8 mouse cellular contexts compared by ENCODE assay signal in genomic region chr6:120038366-120039255, GRCm38 (mm10). TPM values are rescaled to one million over a fixed set of nuclear protein-coding genes. Genes with fewer than 3 reads are reported as not detected.
DNase-seq lines count a peak whose midpoint lies in the region; ATAC-seq and TF ChIP-seq lines count a peak whose summit lies in the region.

Gene Wnk1 (minus strand): TSS chr6:120038672.

- H3K9me3 ChIP-seq in E14TG2a.4 (ENCODE audit: low read length): no peaks in the 10 kb centered on the region
- no peaks in the 10 kb centered on the region for H3K9me3 ChIP-seq in forebrain, embryonic 12.5 days
- no peaks in the 10 kb centered on the region for H3K9me3 ChIP-seq in heart, postnatal 0 days (replicated peaks; ENCODE audit: control insufficient read depth, low read length)
- no peaks in the 10 kb centered on the region for H3K9me3 ChIP-seq in liver, embryonic 16.5 days (replicated peaks; ENCODE audit: control insufficient read depth, low read length)
- H3K9me3 ChIP-seq in neural tube, embryonic 13.5 days: no peaks in the 10 kb centered on the region

- peaks cover 43% of the 10 kb centered on the region for H3K4me1 ChIP-seq in E14TG2a.4 (replicated peaks; ENCODE audit: low read depth, low read length)
- peaks cover 22% of the 10 kb centered on the region for H3K4me1 ChIP-seq in forebrain, embryonic 12.5 days
- no peaks in the 10 kb centered on the region for H3K4me1 ChIP-seq in heart, postnatal 0 days (ENCODE audit: control insufficient read depth, insufficient read depth)
- H3K4me1 ChIP-seq in liver, embryonic 16.5 days (ENCODE audit: control insufficient read depth, low read depth, low read length): peaks cover 3% of the 10 kb centered on the region; the same call in 1 of the 2 replicates
- peaks cover 29% of the 10 kb centered on the region for H3K4me1 ChIP-seq in neural tube, embryonic 13.5 days (replicated peaks)
- H3K4me1 ChIP-seq in testis, adult 2 months (ENCODE audit: control insufficient read depth, insufficient read depth, low read length): peaks cover 6% of the 10 kb centered on the region

- H3K4me3 ChIP-seq in E14TG2a.4 (replicated peaks; ENCODE audit: low read length): peak within 1 kb of the TSS; percentile 90
- H3K4me3 ChIP-seq in forebrain, embryonic 12.5 days (replicated peaks): peak within 1 kb of the TSS; percentile 94
- H3K4me3 ChIP-seq in heart, postnatal 0 days (ENCODE audit: low read depth, low read length): peak within 1 kb of the TSS; percentile 78
- peak within 1 kb of the TSS; percentile 99 for H3K4me3 ChIP-seq in liver, embryonic 16.5 days (ENCODE audit: low read depth, low read length)
- H3K4me3 ChIP-seq in neural tube, embryonic 13.5 days: peak within 1 kb of the TSS; percentile 95
- peak within 1 kb of the TSS; percentile 93 for H3K4me3 ChIP-seq in testis, adult 2 months (ENCODE audit: control insufficient read depth, low read depth, low read length)

- peak; percentile 96 for DNase-seq in c-Kit-positive CD71-positive TER-119-positive erythroid progenitor cells, embryonic 14.5 days (ENCODE audit: low spot score)
- DNase-seq in heart, postnatal 0 days (ENCODE audit: low spot score): peak; percentile 99
- DNase-seq in kidney, postnatal 4 days: peak; percentile 96 to 98

- H3K27me3 ChIP-seq in E14TG2a.4 (ENCODE audit: insufficient read depth, low read length): no peaks in the 10 kb centered on the region
- H3K27me3 ChIP-seq in forebrain, embryonic 12.5 days: no peaks in the 10 kb centered on the region
- no peaks in the 10 kb centered on the region for H3K27me3 ChIP-seq in heart, postnatal 0 days (ENCODE audit: control insufficient read depth, insufficient read depth, low read length)
- H3K27me3 ChIP-seq in liver, embryonic 16.5 days (ENCODE audit: control insufficient read depth, insufficient read depth, low read depth, low read length): no peaks in the 10 kb centered on the region
- no peaks in the 10 kb centered on the region for H3K27me3 ChIP-seq in neural tube, embryonic 13.5 days
- H3K27me3 ChIP-seq in testis, adult 2 months (ENCODE audit: control insufficient read depth, insufficient read depth, low read length): no peaks in the 10 kb centered on the region

- no peak for TF ChIP-seq CTCF in E14TG2a.4 (conservative IDR thresholded peaks at IDR 0.05; ENCODE audit: low read length)
- TF ChIP-seq CTCF in heart, postnatal 0 days (IDR thresholded peaks at IDR 0.05; ENCODE audit: low read depth): no peak
- TF ChIP-seq CTCF in testis, adult 2 months (IDR thresholded peaks at IDR 0.05; ENCODE audit: control insufficient read depth, insufficient read depth, insufficient replicate concordance, low read depth, low read length): no peak

- peak; percentile 58; the same call in 1 of the 2 replicates for TF ChIP-seq EP300 in heart, postnatal 0 days (IDR thresholded peaks at IDR 0.05; ENCODE audit: low read depth)

- H3K4me2 ChIP-seq in forebrain, embryonic 12.5 days: peak within 1 kb of the TSS; percentile 89
- H3K4me2 ChIP-seq in heart, postnatal 0 days (ENCODE audit: low read depth, low read length): peak within 1 kb of the TSS; percentile 96
- H3K4me2 ChIP-seq in liver, embryonic 16.5 days (ENCODE audit: low read depth, low read length): peak within 1 kb of the TSS; percentile 89
- peak within 1 kb of the TSS; percentile 91 for H3K4me2 ChIP-seq in neural tube, embryonic 13.5 days

- whole genome bisulfite sequencing in forebrain, embryonic 12.5 days: under 1% methylated on average over 50 of the region's 59 CpGs
- WGBS in heart, postnatal 0 days: under 1% methylated on average over 58 of the region's 59 CpGs
- WGBS in liver, embryonic 16.5 days (ENCODE audit: insufficient replicate concordance): under 1% methylated on average over 57 of the region's 59 CpGs
- WGBS in neural tube, embryonic 13.5 days: 0% methylated on average over 58 of the region's 59 CpGs

- TF ChIP-seq POLR2A in testis, adult 2 months (IDR thresholded peaks at IDR 0.05; ENCODE audit: control insufficient read depth, low read depth, low read length): peak; percentile 89

- ATAC-seq in forebrain, embryonic 12.5 days (ENCODE audit: low FRiP score): peak; percentile 95
- ATAC-seq in heart, postnatal 0 days (ENCODE audit: insufficient read depth, low read depth): peak; percentile 93
- peak; percentile 85 for ATAC-seq in liver, embryonic 16.5 days (ENCODE audit: low read depth)
- peak; percentile 95 for ATAC-seq in neural tube, embryonic 13.5 days (ENCODE audit: low read depth)

- peaks cover 30% of the 10 kb centered on the region for H3K36me3 ChIP-seq in E14TG2a.4 (ENCODE audit: insufficient read depth, low read length)
- no peaks in the 10 kb centered on the region for H3K36me3 ChIP-seq in forebrain, embryonic 12.5 days (replicated peaks)
- H3K36me3 ChIP-seq in heart, postnatal 0 days (replicated peaks; ENCODE audit: control insufficient read depth, insufficient read depth, low read length): no peaks in the 10 kb centered on the region
- H3K36me3 ChIP-seq in liver, embryonic 16.5 days (ENCODE audit: control insufficient read depth, insufficient read depth): 0 out of 2 replicates have a peak, but pooled peaks cover 3% of the 10 kb centered on the region
- no peaks in the 10 kb centered on the region for H3K36me3 ChIP-seq in neural tube, embryonic 13.5 days
- no peaks in the 10 kb centered on the region for H3K36me3 ChIP-seq in testis, adult 2 months (ENCODE audit: control insufficient read depth, insufficient read depth, low read length)

- H3K27ac ChIP-seq in forebrain, embryonic 12.5 days: peak within 1 kb of the TSS; percentile 99
- H3K27ac ChIP-seq in heart, postnatal 0 days (ENCODE audit: low read depth): peak within 1 kb of the TSS; percentile 98
- H3K27ac ChIP-seq in liver, embryonic 16.5 days (ENCODE audit: low read length): peak within 1 kb of the TSS; percentile 100
- H3K27ac ChIP-seq in neural tube, embryonic 13.5 days (replicated peaks): peak within 1 kb of the TSS; percentile 99
- peak within 1 kb of the TSS; percentile 91 for H3K27ac ChIP-seq in testis, adult 2 months (ENCODE audit: control insufficient read depth, insufficient read depth, low read depth, low read length)

- peak within 1 kb of the TSS; percentile 93 for H3K9ac ChIP-seq in forebrain, embryonic 12.5 days
- H3K9ac ChIP-seq in heart, postnatal 0 days (replicated peaks; ENCODE audit: low read depth, low read length): peak within 1 kb of the TSS; percentile 83
- peak within 1 kb of the TSS; percentile 99 for H3K9ac ChIP-seq in liver, embryonic 16.5 days (ENCODE audit: low read depth, low read length)
- H3K9ac ChIP-seq in neural tube, embryonic 13.5 days: peak within 1 kb of the TSS; percentile 92

RNA-seq across cellular contexts. Expression of gene Wnk1, which starts in this region (rescaled TPM):
- 65.5 and 77.6 TPM in 2 replicates for polyA plus RNA-seq in forebrain, embryonic 12.5 days (2016; fragmentation: Nextera tagmentation; extraction: Ambion mirVana)
- total RNA-seq in heart, postnatal 0 days (2014; rRNA removed; ENCODE audit: low replicate concordance): 179 TPM in 2 replicates
- polyA plus RNA-seq in heart, postnatal 0 days (2015; fragmentation: Nextera tagmentation; extraction: Ambion mirVana): 50.9 and 59.2 TPM in 2 replicates
- 23.2 and 28.8 TPM in 2 replicates for polyA plus RNA-seq in liver, embryonic 16.5 days (2015; fragmentation: Nextera tagmentation; extraction: Ambion mirVana)
- 51.0 and 59.2 TPM in 2 replicates for polyA plus RNA-seq in neural tube, embryonic 13.5 days (2015; fragmentation: Nextera tagmentation; extraction: Ambion mirVana)
- polyA plus RNA-seq in testis, adult 2 months (2012; rRNA removed): 130 and 137 TPM in 2 replicates

Comparison
In these comparisons a context has a peak if more than half of its experiments do, and no peak if none do; other contexts are left out.
1. Peak in every context shown above with its lines: DNase-seq, ATAC-seq, H3K4me3 ChIP-seq and H3K27ac ChIP-seq.